ENCODE assay signal across 14 mouse cellular contexts in genomic region chr5:89056370-89056769, GRCm38 (mm10).
DNase-seq lines count a peak whose midpoint lies in the region; ATAC-seq and TF ChIP-seq lines count a peak whose summit lies in the region.
"Had no signal": no experiment of that assay in that cellular context is flagged by ENCODE, and none has a peak within 500 bp of the region (broad histone marks: within the 10 kb centered on the region; RNA-seq: fewer than 3 reads in every experiment).

No protein-coding gene starts in this region.

- H3K4me3 ChIP-seq in intestine, embryonic 15.5 days (replicated peaks) = no peak overlapping the region
- no peak overlapping the region for H3K4me3 ChIP-seq in hindbrain, postnatal 0 days (ENCODE audit: low read length)
- H3K4me3 ChIP-seq: kidney, embryonic 15.5 days; megakaryocyte, embryonic 14.5 days; stomach, embryonic 15.5 days had no signal

- no peak for TF ChIP-seq CTCF in hindbrain, postnatal 0 days (IDR thresholded peaks at IDR 0.05; ENCODE audit: low read depth)

- H3K4me1 ChIP-seq in intestine, embryonic 15.5 days (replicated peaks) = no peaks in the 10 kb centered on the region
- H3K4me1 ChIP-seq in hindbrain, postnatal 0 days (ENCODE audit: insufficient read depth, low read length) = no peaks in the 10 kb centered on the region
- H3K4me1 ChIP-seq: kidney, embryonic 15.5 days; stomach, embryonic 15.5 days had no signal

- H3K9me3 ChIP-seq in intestine, embryonic 15.5 days = no peaks in the 10 kb centered on the region
- no peaks in the 10 kb centered on the region for H3K9me3 ChIP-seq in hindbrain, postnatal 0 days (ENCODE audit: low read length)
- H3K9me3 ChIP-seq: kidney, embryonic 15.5 days; megakaryocyte, embryonic 14.5 days; stomach, embryonic 15.5 days had no signal

- WGBS in intestine, embryonic 15.5 days = 82% methylated on average over 2 of the region's 2 CpGs
- 71% methylated on average over 2 of the region's 2 CpGs for WGBS in hindbrain, postnatal 0 days

- no peak for ATAC-seq in intestine, embryonic 15.5 days
- no peak for ATAC-seq in hindbrain, postnatal 0 days
- ATAC-seq: CD4-positive, CD25-positive, alpha-beta regulatory T cell, adult 4 months had no signal

- no peaks in the 10 kb centered on the region for H3K27me3 ChIP-seq in intestine, embryonic 15.5 days (replicated peaks)
- no peaks in the 10 kb centered on the region for H3K27me3 ChIP-seq in hindbrain, postnatal 0 days (ENCODE audit: insufficient read depth, low read length)
- H3K27me3 ChIP-seq: kidney, embryonic 15.5 days; stomach, embryonic 15.5 days had no signal

- H3K27ac ChIP-seq in intestine, embryonic 15.5 days = no peak overlapping the region
- no peak overlapping the region for H3K27ac ChIP-seq in hindbrain, postnatal 0 days
- H3K27ac ChIP-seq: kidney, embryonic 15.5 days; stomach, embryonic 15.5 days had no signal

- H3K36me3 ChIP-seq in intestine, embryonic 15.5 days = no peaks in the 10 kb centered on the region
- no peaks in the 10 kb centered on the region for H3K36me3 ChIP-seq in hindbrain, postnatal 0 days (ENCODE audit: insufficient read depth, low read length)
- H3K36me3 ChIP-seq: kidney, embryonic 15.5 days; stomach, embryonic 15.5 days had no signal

- no peak overlapping the region for H3K9ac ChIP-seq in intestine, embryonic 15.5 days
- H3K9ac ChIP-seq in hindbrain, postnatal 0 days (replicated peaks; ENCODE audit: low read length) = no peak overlapping the region
- H3K9ac ChIP-seq: kidney, embryonic 15.5 days; lung, embryonic 14.5 days; stomach, embryonic 15.5 days had no signal

- DNase-seq in left cerebral cortex, adult 18-20 months (ENCODE audit: low spot score in 2 of 2) = peak; percentile 36 to 66
- DNase-seq in left cerebral cortex, adult 11 months (ENCODE audit: low spot score) = no peak
- peak; percentile 87 for DNase-seq in cerebellum, adult 9-10 months
- peak; percentile 72 for DNase-seq in layer of hippocampus, adult 9-11 months
- DNase-seq in right cerebral cortex, postnatal 4 days = peak; percentile 21
- no peak for DNase-seq in adrenal gland, postnatal 25 days
- DNase-seq in hindbrain, postnatal 0 days (ENCODE audit: low spot score) = no peak
- DNase-seq: heart, adult 11 months; lung, embryonic 14.5 days had no signal

- H3K4me2 ChIP-seq in intestine, embryonic 15.5 days (replicated peaks) = no peak overlapping the region
- no peak overlapping the region for H3K4me2 ChIP-seq in hindbrain, postnatal 0 days (ENCODE audit: low read depth, low read length)
- H3K4me2 ChIP-seq: kidney, embryonic 15.5 days; lung, embryonic 14.5 days; stomach, embryonic 15.5 days had no signal

Comparison
In these comparisons a context has a peak if more than half of its experiments do, and no peak if none do; other contexts are left out.
1. DNase-seq: peak in left cerebral cortex, adult 18-20 months (2 of 2), cerebellum, adult 9-10 months (single experiment), layer of hippocampus, adult 9-11 months (single experiment) and right cerebral cortex, postnatal 4 days (single experiment); none in left cerebral cortex, adult 11 months (single experiment), adrenal gland, postnatal 25 days (single experiment) and hindbrain, postnatal 0 days (single experiment).